In genomic region chr16:73471547-73471946, GRCm38 (mm10) we compare ENCODE assay signal across 9 mouse cellular contexts.
DNase-seq lines count a peak whose midpoint lies in the region; ATAC-seq and TF ChIP-seq lines count a peak whose summit lies in the region.
"Had no signal": no experiment of that assay in that cellular context is flagged by ENCODE, and none has a peak within 500 bp of the region (broad histone marks: within the 10 kb centered on the region; RNA-seq: fewer than 3 reads in every experiment).

No protein-coding gene starts in this region.

- H3K9ac ChIP-seq in midbrain, embryonic 16.5 days (ENCODE audit: low read depth, low read length) = no peak overlapping the region

- 66% methylated on average over 5 of the region's 5 CpGs for WGBS in midbrain, embryonic 16.5 days
- 86% methylated on average over 5 of the region's 5 CpGs for WGBS in midbrain, embryonic 10.5 days
- 85% methylated on average over 5 of the region's 5 CpGs for WGBS in thymus, adult 2 months

- intact Hi-C loops in heart, postnatal 14 days (cut with DNase I) = no loop called here

- no peaks in the 10 kb centered on the region for H3K36me3 ChIP-seq in midbrain, embryonic 16.5 days (ENCODE audit: control insufficient read depth, insufficient read depth, low read length)
- H3K36me3 ChIP-seq in midbrain, embryonic 10.5 days = no peaks in the 10 kb centered on the region
- H3K36me3 ChIP-seq in thymus, adult 2 months (ENCODE audit: control insufficient read depth, insufficient read depth, low read length) = no peaks in the 10 kb centered on the region

- H3K4me1 ChIP-seq in midbrain, embryonic 16.5 days (ENCODE audit: control insufficient read depth, insufficient read depth, low read length) = no peaks in the 10 kb centered on the region
- H3K4me1 ChIP-seq in midbrain, embryonic 10.5 days = no peaks in the 10 kb centered on the region
- H3K4me1 ChIP-seq in thymus, adult 2 months (replicated peaks; ENCODE audit: control insufficient read depth, insufficient read depth, low read length) = no peaks in the 10 kb centered on the region

- no peak for DNase-seq in frontal cortex, postnatal 25 days (ENCODE audit: low spot score in 2 of 2)
- DNase-seq in midbrain, embryonic 10.5 days (ENCODE audit: low spot score) = no peak
- peak; percentile 33 to 49 for DNase-seq in heart, postnatal 14 days
- DNase-seq in right cerebral cortex, postnatal 4 days = peak; percentile 57
- no peak for DNase-seq in thymus, postnatal 4 days
- no peak for DNase-seq in thymus, adult 2 months

- H3K27ac ChIP-seq in midbrain, embryonic 16.5 days (ENCODE audit: low read length) = no peak overlapping the region
- no peak overlapping the region for H3K27ac ChIP-seq in midbrain, embryonic 10.5 days (replicated peaks)
- H3K27ac ChIP-seq in thymus, adult 2 months (ENCODE audit: control insufficient read depth, insufficient read depth, low read length) = no peak overlapping the region

- TF ChIP-seq CTCF in thymus, adult 2 months (IDR thresholded peaks at IDR 0.05; ENCODE audit: borderline replicate concordance, control insufficient read depth, extremely low read depth, insufficient read depth, low read length, poor library complexity) = no peak

- no peaks in the 10 kb centered on the region for H3K27me3 ChIP-seq in midbrain, embryonic 16.5 days (ENCODE audit: control insufficient read depth, insufficient read depth, low read depth, low read length)
- no peaks in the 10 kb centered on the region for H3K27me3 ChIP-seq in midbrain, embryonic 10.5 days (ENCODE audit: low read depth, poor library complexity, severe bottlenecking)
- no peaks in the 10 kb centered on the region for H3K27me3 ChIP-seq in thymus, adult 2 months (ENCODE audit: control insufficient read depth, insufficient read depth, low read length)

- no peak overlapping the region for H3K4me3 ChIP-seq in midbrain, embryonic 16.5 days (ENCODE audit: low read depth, low read length)
- H3K4me3 ChIP-seq in midbrain, embryonic 10.5 days = no peak overlapping the region
- no peak overlapping the region for H3K4me3 ChIP-seq in thymus, adult 2 months (ENCODE audit: control insufficient read depth, insufficient read depth, low read length)
- H3K4me3 ChIP-seq: myocyte had no signal

- H3K4me2 ChIP-seq in midbrain, embryonic 16.5 days (ENCODE audit: low read length) = no peak overlapping the region

- H3K9me3 ChIP-seq in midbrain, embryonic 16.5 days (replicated peaks; ENCODE audit: control insufficient read depth, low read length, poor library complexity, severe bottlenecking) = no peaks in the 10 kb centered on the region
- H3K9me3 ChIP-seq in midbrain, embryonic 10.5 days (replicated peaks) = no peaks in the 10 kb centered on the region

- ATAC-seq in frontal cortex, adult (ENCODE audit: low TSS enrichment) = peak; percentile 50; the same call in 1 of the 2 replicates
- ATAC-seq in midbrain, embryonic 16.5 days = peak; percentile 68; the same call in 1 of the 2 replicates

- no peak for TF ChIP-seq POLR2A in thymus, adult 2 months (IDR thresholded peaks at IDR 0.05; ENCODE audit: control insufficient read depth, extremely low read depth, insufficient read depth, low read length, poor library complexity)

Comparison
In these comparisons a context has a peak if more than half of its experiments do, and no peak if none do; other contexts are left out.
1. DNase-seq: peak in heart, postnatal 14 days (2 of 2) and right cerebral cortex, postnatal 4 days (single experiment); none in frontal cortex, postnatal 25 days (0 of 2), midbrain, embryonic 10.5 days (single experiment), thymus, postnatal 4 days (single experiment) and thymus, adult 2 months (single experiment).